Comparison of ENCODE assay signal across 10 mouse cellular contexts in the genomic region with DNA sequence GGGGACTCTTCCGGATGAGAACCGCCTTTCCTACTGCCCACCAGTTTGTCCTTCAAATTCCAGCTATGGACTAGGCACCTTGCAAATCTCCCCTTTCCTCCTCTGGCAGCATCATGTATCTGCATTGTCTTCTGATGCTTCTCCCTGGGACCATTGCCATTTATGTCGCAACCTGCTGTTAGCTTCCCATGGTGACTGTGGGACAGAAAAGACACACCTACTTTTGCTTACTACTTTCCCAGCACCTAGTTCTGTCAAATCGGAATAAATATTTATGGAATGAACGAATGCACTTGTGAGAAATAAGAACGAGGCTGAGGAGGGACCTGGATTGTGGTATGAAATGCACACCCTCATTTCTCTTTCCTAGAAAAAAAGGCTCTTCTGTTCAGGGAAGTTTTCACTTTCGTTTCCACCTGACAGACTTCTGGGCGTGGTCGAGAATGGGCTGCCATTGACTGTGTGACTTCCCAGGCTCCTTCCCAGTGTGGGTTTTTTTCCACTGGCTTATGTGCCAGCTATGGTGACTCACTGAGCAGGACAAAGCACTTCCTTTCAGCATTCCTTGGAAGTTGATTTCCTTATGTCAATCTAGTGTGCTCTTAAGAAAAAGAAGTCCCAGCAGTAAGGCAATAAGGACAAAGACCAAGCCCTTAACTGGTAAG. TPM values are rescaled to one million over a fixed set of nuclear protein-coding genes. Genes with fewer than 3 reads are reported as not detected.
A peak's percentile ranks its signal among the peaks of the same experiment; 100 is the strongest.
DNase-seq lines count a peak whose midpoint lies in the region; ATAC-seq lines count a peak whose summit lies in the region.
"Had no signal": no experiment of that assay in that cellular context is flagged by ENCODE, and none has a peak within 500 bp of the region (broad histone marks: within the 10 kb centered on the region; RNA-seq: fewer than 3 reads in every experiment).

No protein-coding gene starts in this region.

- no peaks in the 10 kb centered on the region for H3K27me3 ChIP-seq in limb, embryonic 10.5 days (ENCODE audit: low read depth, poor library complexity, severe bottlenecking)
- no peaks in the 10 kb centered on the region for H3K27me3 ChIP-seq in forebrain, embryonic 11.5 days (ENCODE audit: control insufficient read depth, insufficient read depth, low read length)

- H3K4me2 ChIP-seq in forebrain, embryonic 11.5 days (ENCODE audit: low read depth, low read length, severe bottlenecking), result no peak overlapping the region

- no peaks in the 10 kb centered on the region for H3K36me3 ChIP-seq in limb, embryonic 10.5 days
- no peaks in the 10 kb centered on the region for H3K36me3 ChIP-seq in forebrain, embryonic 11.5 days (ENCODE audit: control insufficient read depth, insufficient read depth, low read length)

- intact Hi-C loops in heart, postnatal 36 days (cut with DNase I), result loop anchor here (5.0 kb wide), 1 partner anchor 900 kb away; no protein-coding TSS in a partner anchor

- ATAC-seq in forebrain, embryonic 11.5 days (replicated peaks; ENCODE audit: low FRiP score), result no peak
- ATAC-seq: forebrain, embryonic 14.5 days had no signal

- peak; percentile 11 for DNase-seq in adrenal gland, postnatal 25 days
- no peak for DNase-seq in adrenal gland, postnatal 10 days
- DNase-seq in adrenal gland, postnatal 36 days, result peak; percentile 17 to 32
- DNase-seq in heart, postnatal 36 days, result peak; percentile 33 to 54
- peak; percentile 68 for DNase-seq in lung, postnatal 10 days
- no peak for DNase-seq in limb, embryonic 10.5 days (ENCODE audit: low spot score)
- no peak for DNase-seq in testis, postnatal 10 days (ENCODE audit: low spot score)
- no peak for DNase-seq in forebrain, embryonic 11.5 days (ENCODE audit: low spot score)

- no peaks in the 10 kb centered on the region for H3K9me3 ChIP-seq in limb, embryonic 10.5 days (replicated peaks)
- no peaks in the 10 kb centered on the region for H3K9me3 ChIP-seq in forebrain, embryonic 11.5 days (ENCODE audit: control insufficient read depth, low read length)

- 81% methylated on average over 9 of the region's 9 CpGs for WGBS in limb, embryonic 10.5 days
- WGBS in forebrain, embryonic 11.5 days, result 88% methylated on average over 9 of the region's 9 CpGs

- no peak overlapping the region for H3K9ac ChIP-seq in forebrain, embryonic 11.5 days (ENCODE audit: low read length)

- H3K27ac ChIP-seq in limb, embryonic 10.5 days, result no peak overlapping the region
- H3K27ac ChIP-seq in forebrain, embryonic 11.5 days (ENCODE audit: low read depth, low read length), result no peak overlapping the region
- H3K27ac ChIP-seq: layer of hippocampus, adult 2 months had no signal

- no peak overlapping the region for H3K4me3 ChIP-seq in limb, embryonic 10.5 days
- H3K4me3 ChIP-seq in forebrain, embryonic 11.5 days (ENCODE audit: low read depth, low read length), result no peak overlapping the region
- H3K4me3 ChIP-seq: layer of hippocampus, adult 2 months had no signal

- no peaks in the 10 kb centered on the region for H3K4me1 ChIP-seq in limb, embryonic 10.5 days
- no peaks in the 10 kb centered on the region for H3K4me1 ChIP-seq in forebrain, embryonic 11.5 days (replicated peaks; ENCODE audit: control insufficient read depth, insufficient read depth, low read length)

RNA-seq across cellular contexts. Expression of gene Clca2, which starts 2.8 kb away (rescaled TPM):
- not detected in 2 replicates for total RNA-seq in adrenal gland, postnatal 25 days (2021)
- under 1 TPM; 0.33 to 0.70 TPM for total RNA-seq in adrenal gland, postnatal 10 days (2021)
- total RNA-seq in adrenal gland, postnatal 36 days (2021), result under 1 TPM in 1 of 2 experiments, not detected in 1; 0.13 TPM
- total RNA-seq in heart, postnatal 36 days (2021), result under 1 TPM in 1 of 2 experiments, not detected in 1; 0.14 TPM
- polyA plus RNA-seq in limb, embryonic 10.5 days (2016; fragmentation: Nextera tagmentation; extraction: Ambion mirVana), result 0.11 and 0.13 TPM in 2 replicates
- polyA plus RNA-seq in forebrain, embryonic 11.5 days (2014; fragmentation: Nextera tagmentation; extraction: Ambion mirVana), result 0.13 and 0.21 TPM in 2 replicates
- total RNA-seq: layer of hippocampus, adult 2 months had no signal

RNA-seq across cellular contexts. Expression of gene Odf2l, which starts 16.4 kb away (rescaled TPM):
- 31.0 and 34.9 TPM in 2 replicates for total RNA-seq in adrenal gland, postnatal 25 days (2021)
- 10 to 100 TPM; 14.0 to 24.4 TPM for total RNA-seq in adrenal gland, postnatal 10 days (2021)
- total RNA-seq in adrenal gland, postnatal 36 days (2021), result 10 to 100 TPM; 16.4 to 23.5 TPM
- total RNA-seq in heart, postnatal 36 days (2021), result 10 to 100 TPM; 11.6 to 12.0 TPM
- 16.2 and 18.1 TPM in 2 replicates for polyA plus RNA-seq in limb, embryonic 10.5 days (2016; fragmentation: Nextera tagmentation; extraction: Ambion mirVana)
- 25.4 and 31.1 TPM in 2 replicates for polyA plus RNA-seq in forebrain, embryonic 11.5 days (2014; fragmentation: Nextera tagmentation; extraction: Ambion mirVana)

Comparison
In these comparisons a context has a peak if more than half of its experiments do, and no peak if none do; other contexts are left out.
1. DNase-seq: peak in adrenal gland, postnatal 25 days (single experiment), adrenal gland, postnatal 36 days (2 of 2), heart, postnatal 36 days (2 of 2) and lung, postnatal 10 days (single experiment); none in adrenal gland, postnatal 10 days (single experiment), limb, embryonic 10.5 days (single experiment), testis, postnatal 10 days (single experiment) and forebrain, embryonic 11.5 days (single experiment).